Mouse (Mus musculus) embryonic facial prominence, embryonic 11.5 days (tissue): ENCODE measurements around the gene Ralgps1. TPM values are rescaled to one million over a fixed set of nuclear protein-coding genes. Genes with fewer than 3 reads are reported as not detected.

ENCODE experiments used
- ATAC-seq: fragments of 200-750 bp; cut with Nextera tagmentation; replicated peaks from 2 replicates; pipeline ENCODE4 v1.8.0; 2017; ENCODE audit warnings: low read depth; ENCODE audit not compliant: insufficient number of reproducible peaks, low FRiP score, low TSS enrichment
- DNase-seq: peaks from one replicate; pipeline ENCODE4 v3.0.0-alpha.2; 2015; ENCODE audit warnings: low spot score
- H3K27ac ChIP-seq: fragments of 300-500 bp; sonication (generic); replicated peaks from 2 replicates; pipeline ENCODE4 v1.5.1; 2014; ENCODE audit warnings: mild to moderate bottlenecking, low read depth, low read length, control low read depth
- H3K27me3 ChIP-seq: fragments of 300-500 bp; sonication (generic); 2 replicates; pipeline ENCODE4 v1.6.1; 2014; ENCODE audit warnings: mild to moderate bottlenecking, low read length, moderate library complexity, mixed read lengths; ENCODE audit not compliant: control insufficient read depth, insufficient read depth
- H3K36me3 ChIP-seq: fragments of 300-500 bp; sonication (generic); replicated peaks from 2 replicates; pipeline ENCODE4 v1.6.1; 2014; ENCODE audit warnings: low read depth, mild to moderate bottlenecking, low read length, moderate library complexity, mixed read lengths; ENCODE audit not compliant: control insufficient read depth, insufficient read depth
- H3K4me1 ChIP-seq: fragments of 300-500 bp; sonication (generic); 2 replicates; pipeline ENCODE4 v1.6.1; 2014; ENCODE audit warnings: low read length, mixed read lengths; ENCODE audit not compliant: control insufficient read depth, insufficient read depth
- H3K4me2 ChIP-seq: fragments of 300-500 bp; sonication (generic); 2 replicates; pipeline ENCODE4 v1.6.1; 2014; ENCODE audit warnings: low read depth, mild to moderate bottlenecking, control low read depth, low read length, moderate library complexity
- H3K4me3 ChIP-seq: fragments of 300-500 bp; sonication (generic); 2 replicates; pipeline ENCODE4 v1.5.1; 2014; ENCODE audit warnings: low read depth, low read length, control low read depth
- H3K9ac ChIP-seq: fragments of 300-500 bp; sonication (generic); replicated peaks from 2 replicates; pipeline ENCODE4 v1.6.1; 2014; ENCODE audit warnings: mild to moderate bottlenecking, control low read depth, low read length
- H3K9me3 ChIP-seq: fragments of 300-500 bp; sonication (generic); replicated peaks from 2 replicates; pipeline ENCODE4 v1.6.1; 2016; ENCODE audit warnings: mild to moderate bottlenecking, low read length, inconsistent platforms, mixed read lengths; ENCODE audit not compliant: control insufficient read depth
- WGBS: fragments of 180-500 bp; shearing (Covaris S2); extraction: QIAGEN DNeasy Blood & Tissue Kit; methylation state at CpG from one replicate; pipeline ENCODE4 v1.1.7; 2014; 5-methylcytosine and 5-hydroxymethylcytosine counted together
- polyA plus RNA-seq: library from polyadenylated mRNA; unstranded; fragments of >200 nt; fragmentation: Nextera tagmentation; extraction: Ambion mirVana; gene quantifications from 2 replicates; pipeline ENCODE4 v1.2.1, GENCODE M21; 2014

Ralgps1 gene
- polyA plus RNA-seq, 1 experiment from 2014 or later = 3.9 TPM

- Histone ChIP-seq H3K4me2 (no peak overlapping the region), H3K27ac (no peak overlapping the region), H3K9me3 (no peaks in the 10 kb centered on the region), H3K4me3 (no peak overlapping the region), H3K36me3 (no peaks in the 10 kb centered on the region), H3K9ac (no peak overlapping the region), H3K4me1 (no peaks in the 10 kb centered on the region; the same call in 1 of the 2 replicates), H3K27me3 (no peaks in the 10 kb centered on the region)
- WGBS = 87% methylated on average over 6 of the region's 6 CpGs
- no peak for DNase-seq
- no peak for ATAC-seq
Measured at GRCm38 (mm10) chr2:33237581-33237980, 133.7 kb downstream of the Ralgps1 start.

GRCm38 (mm10) chr2:33234848-33235247, 136.4 kb downstream of the Ralgps1 start:
- H3K9ac ChIP-seq = no peak overlapping the region
- no peaks in the 10 kb centered on the region for H3K27me3 ChIP-seq
- H3K4me2 ChIP-seq = no peak overlapping the region
- no peaks in the 10 kb centered on the region; the same call in 1 of the 2 replicates for H3K36me3 ChIP-seq
- 77% methylated on average over 4 of the region's 4 CpGs for WGBS
- H3K9me3 ChIP-seq = no peaks in the 10 kb centered on the region
- H3K4me1 ChIP-seq = no peaks in the 10 kb centered on the region; the same call in 1 of the 2 replicates
- ATAC-seq (no peak), DNase-seq (no peak)
- no peak overlapping the region for H3K27ac ChIP-seq
- H3K4me3 ChIP-seq = no peak overlapping the region

- no peak for ATAC-seq
- no peak for DNase-seq
Measured at GRCm38 (mm10) chr2:33233856-33234255, 137.4 kb downstream of the Ralgps1 start.

GRCm38 (mm10) chr2:33232782-33233570, 138.3 kb downstream of the Ralgps1 start:
- no peak for ATAC-seq

More at GRCm38 (mm10) chr2:33233856-33234255, 137.4 kb downstream of the Ralgps1 start:
- Histone ChIP-seq H3K9me3 (no peaks in the 10 kb centered on the region), H3K4me2 (no peak overlapping the region), H3K27me3 (no peaks in the 10 kb centered on the region), H3K36me3 (no peaks in the 10 kb centered on the region; the same call in 1 of the 2 replicates), H3K4me1 (no peaks in the 10 kb centered on the region; the same call in 1 of the 2 replicates), H3K4me3 (no peak overlapping the region), H3K9ac (no peak overlapping the region), H3K27ac (no peak overlapping the region)
- 60% methylated on average over 5 of the region's 5 CpGs for WGBS

GRCm38 (mm10) chr2:33231788-33232187, 139.5 kb downstream of the Ralgps1 start:
- no peak for DNase-seq
- WGBS = 81% methylated on average over 2 of the region's 2 CpGs
- H3K9me3 ChIP-seq = no peaks in the 10 kb centered on the region

More at GRCm38 (mm10) chr2:33232782-33233570, 138.3 kb downstream of the Ralgps1 start:
- Histone ChIP-seq H3K4me2 (no peak overlapping the region), H3K36me3 (no peaks in the 10 kb centered on the region; the same call in 1 of the 2 replicates), H3K9ac (no peak overlapping the region), H3K27me3 (no peaks in the 10 kb centered on the region), H3K4me1 (no peaks in the 10 kb centered on the region; the same call in 1 of the 2 replicates), H3K4me3 (no peak overlapping the region), H3K27ac (no peak overlapping the region; the same call in 1 of the 2 replicates), H3K9me3 (no peaks in the 10 kb centered on the region)
- WGBS = 67% methylated on average over 6 of the region's 6 CpGs
- no peak for DNase-seq

GRCm38 (mm10) chr2:33230701-33231100, 140.6 kb downstream of the Ralgps1 start:
- 56% methylated on average over 10 of the region's 10 CpGs for WGBS
- no peak for DNase-seq
- H3K27me3 ChIP-seq = no peaks in the 10 kb centered on the region
- no peak overlapping the region for H3K27ac ChIP-seq
- no peak overlapping the region for H3K4me3 ChIP-seq
- no peaks in the 10 kb centered on the region; the same call in 1 of the 2 replicates for H3K4me1 ChIP-seq
- no peak overlapping the region for H3K4me2 ChIP-seq
- no peak for ATAC-seq
- H3K36me3 ChIP-seq = no peaks in the 10 kb centered on the region; the same call in 1 of the 2 replicates
- no peak overlapping the region for H3K9ac ChIP-seq
- H3K9me3 ChIP-seq = no peaks in the 10 kb centered on the region

More at GRCm38 (mm10) chr2:33231788-33232187, 139.5 kb downstream of the Ralgps1 start:
- Histone ChIP-seq H3K27me3 (no peaks in the 10 kb centered on the region), H3K4me2 (no peak overlapping the region), H3K27ac (no peak overlapping the region), H3K4me1 (no peaks in the 10 kb centered on the region; the same call in 1 of the 2 replicates), H3K4me3 (no peak overlapping the region), H3K36me3 (no peaks in the 10 kb centered on the region; the same call in 1 of the 2 replicates), H3K9ac (no peak overlapping the region)
- ATAC-seq = no peak

GRCm38 (mm10) chr2:33228551-33228950, 142.7 kb downstream of the Ralgps1 start:
- H3K27me3 ChIP-seq = no peaks in the 10 kb centered on the region
- 96% methylated on average over 15 of the region's 15 CpGs for WGBS
- no peak overlapping the region for H3K9ac ChIP-seq
- no peak overlapping the region for H3K4me2 ChIP-seq
- ATAC-seq (no peak), DNase-seq (no peak)
- no peaks in the 10 kb centered on the region for H3K9me3 ChIP-seq
- no peak overlapping the region for H3K4me3 ChIP-seq
- no peaks in the 10 kb centered on the region; the same call in 1 of the 2 replicates for H3K36me3 ChIP-seq
- H3K4me1 ChIP-seq = no peaks in the 10 kb centered on the region; the same call in 1 of the 2 replicates
- no peak overlapping the region for H3K27ac ChIP-seq

- Histone ChIP-seq H3K4me3 (no peak overlapping the region), H3K36me3 (no peaks in the 10 kb centered on the region; the same call in 1 of the 2 replicates), H3K27me3 (no peaks in the 10 kb centered on the region), H3K4me2 (no peak overlapping the region), H3K9me3 (no peaks in the 10 kb centered on the region), H3K4me1 (no peaks in the 10 kb centered on the region; the same call in 1 of the 2 replicates), H3K27ac (no peak overlapping the region), H3K9ac (no peak overlapping the region)
- 93% methylated on average over 11 of the region's 11 CpGs for WGBS
- ATAC-seq = no peak
- no peak for DNase-seq
Measured at GRCm38 (mm10) chr2:33228077-33228476, 143.2 kb downstream of the Ralgps1 start.
